Mouse (Mus musculus) lung, adult 10 weeks (tissue): ENCODE data around the gene Rgs16. TPM values are rescaled to one million over a fixed set of nuclear protein-coding genes. Genes with fewer than 3 reads are reported as not detected.

Source experiments
- polyA plus RNA-seq: library from polyadenylated mRNA; stranded (reverse); fragments of 350-450 nt; fragmentation: Illumina TruSeq; extraction: RNeasy Lipid Tissue Mini Kit (QIAGEN cat#74804); gene quantifications from one replicate; pipeline ENCODE4 v1.2.3, GENCODE M21; 2014; ENCODE audit warnings: low read depth, low replicate concordance; ENCODE audit not compliant: insufficient read depth

The Rgs16 gene
- 1.0 TPM for polyA plus RNA-seq

GRCm38 (mm10) chr1:153740145-153740544, at the start of gene Rgs16:
Gene Rgs16 (plus strand): TSS chr1:153740349.

GRCm38 (mm10) chr1:153749211-153749801, 9.2 kb downstream of the Rgs16 start, which contains the start of gene Rnasel:
Gene Rnasel (plus strand): TSS chr1:153749426.

Other genes with a start within 250 kb of the Rgs16 start
- gene Npl, start 190.3 kb upstream of the Rgs16 start, polyA plus RNA-seq, result 2.3 TPM
- not detected for gene Rgs8, start 87.3 kb upstream of the Rgs16 start, polyA plus RNA-seq
- gene Rnasel, start 9.1 kb downstream of the Rgs16 start, polyA plus RNA-seq, result 10.2 TPM
- not detected for gene Rgsl1, start 103.8 kb downstream of the Rgs16 start, polyA plus RNA-seq
- not detected for gene Teddm1b, start 134.0 kb downstream of the Rgs16 start, polyA plus RNA-seq
- gene Teddm1a, start 151.4 kb downstream of the Rgs16 start, polyA plus RNA-seq, result not detected
- gene Glul, start 159.6 kb downstream of the Rgs16 start, polyA plus RNA-seq, result 176 TPM
- gene Teddm2, start 159.9 kb downstream of the Rgs16 start, polyA plus RNA-seq, result 0.19 TPM